Mouse (Mus musculus): ENCODE results near the gene Gm17304.

Gm17304 gene

DNA sequence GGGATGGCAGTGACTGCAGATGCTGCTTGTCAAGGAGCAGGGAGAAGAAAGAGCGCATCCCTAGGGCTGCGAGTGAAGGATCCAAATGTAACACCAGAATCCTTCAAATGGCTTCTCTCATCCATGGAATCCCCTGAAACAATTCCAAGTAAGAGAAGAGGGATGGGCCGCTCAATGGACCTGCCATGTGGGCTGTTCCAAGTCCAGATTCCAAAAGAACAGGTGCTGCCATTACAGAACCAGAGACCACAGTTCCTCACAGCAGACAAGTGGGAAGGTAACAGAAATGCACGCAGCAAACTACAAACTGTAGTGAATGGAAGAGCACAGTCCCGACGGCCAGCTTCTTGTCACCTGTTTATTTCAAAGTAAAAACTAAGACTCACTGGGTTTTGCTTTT is 11.5 kb downstream of the Gm17304 start:
- ATAC-seq (ENCODE audit: insufficient number of reproducible peaks, low FRiP score, low TSS enrichment): no peak

DNA sequence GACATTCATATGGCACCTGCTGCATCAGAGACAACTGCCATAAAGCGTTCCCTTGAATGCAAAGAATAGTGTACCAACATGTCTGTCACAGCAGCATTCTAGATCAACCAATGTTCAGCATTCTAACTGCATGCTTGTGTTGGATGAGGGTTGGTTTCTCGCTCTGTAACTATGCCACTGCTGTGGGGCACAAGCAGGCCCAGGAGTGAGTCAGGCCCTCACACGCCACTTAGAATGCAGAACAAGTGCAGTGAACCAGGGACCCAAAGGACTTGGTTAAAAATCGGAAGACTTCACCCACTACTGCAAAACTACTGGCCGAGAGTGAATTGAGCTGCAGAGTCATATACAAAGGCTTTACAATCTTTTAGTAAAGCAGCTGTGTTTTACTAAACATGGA is 13.3 kb downstream of the Gm17304 start:
- ATAC-seq (ENCODE audit: insufficient number of reproducible peaks, low FRiP score, low TSS enrichment): no peak

GRCm38 (mm10) chr5:106623337-106623736 is 14.4 kb downstream of the Gm17304 start:
- ATAC-seq (ENCODE audit: insufficient number of reproducible peaks, low FRiP score, low TSS enrichment): no peak

- ATAC-seq (ENCODE audit: insufficient number of reproducible peaks, low FRiP score, low TSS enrichment): no peak
Observed at GRCm38 (mm10) chr5:106628369-106629149, 19.7 kb downstream of the Gm17304 start.

- no peak for ATAC-seq (ENCODE audit: insufficient number of reproducible peaks, low FRiP score, low TSS enrichment)
Observed at GRCm38 (mm10) chr5:106636423-106636946, 27.6 kb downstream of the Gm17304 start.

DNA sequence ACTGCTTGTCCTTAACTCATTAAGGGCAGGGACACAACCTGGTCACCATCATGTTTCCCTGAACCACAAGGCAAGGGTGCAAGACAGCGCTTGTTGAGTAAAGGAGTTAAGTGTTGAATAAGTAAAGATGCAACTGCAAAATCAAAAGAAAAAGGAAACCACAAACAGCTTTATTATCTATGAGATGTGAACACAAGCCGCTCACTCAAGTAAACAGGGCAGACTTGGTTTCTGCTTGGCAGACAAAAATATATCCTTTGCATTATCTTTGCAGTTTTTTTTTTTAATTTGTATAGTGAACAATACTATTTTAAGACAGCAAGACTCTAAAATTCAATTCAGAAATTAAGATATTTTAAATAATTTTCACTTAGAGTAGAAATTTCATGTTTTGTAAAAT is 30.7 kb downstream of the Gm17304 start:
- no peak for ATAC-seq (ENCODE audit: insufficient number of reproducible peaks, low FRiP score, low TSS enrichment)

GRCm38 (mm10) chr5:106640235-106640809 is 31.4 kb downstream of the Gm17304 start:
- no peak for ATAC-seq (ENCODE audit: insufficient number of reproducible peaks, low FRiP score, low TSS enrichment)

DNA sequence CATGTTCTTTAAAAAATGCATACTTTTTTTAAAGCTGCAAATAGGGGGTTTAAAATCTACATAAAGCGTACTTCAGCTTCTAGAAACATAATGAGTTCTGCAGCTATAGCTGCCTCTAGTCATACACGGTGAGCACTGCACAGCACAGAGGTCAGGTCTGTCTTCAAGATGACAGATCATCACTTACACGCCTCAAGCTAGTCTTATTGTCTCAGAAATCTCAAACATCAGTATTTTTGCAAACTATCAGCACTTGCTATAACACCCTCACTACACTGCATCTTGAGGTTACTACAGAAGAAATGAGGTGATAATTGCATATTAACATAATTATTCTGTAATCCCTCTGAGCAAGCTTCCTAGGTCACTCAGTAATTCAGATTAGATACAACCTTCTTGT is 33.0 kb downstream of the Gm17304 start:
- no peak for ATAC-seq (ENCODE audit: insufficient number of reproducible peaks, low FRiP score, low TSS enrichment)

GRCm38 (mm10) chr5:106643434-106643833 is 34.5 kb downstream of the Gm17304 start:
- ATAC-seq (ENCODE audit: insufficient number of reproducible peaks, low FRiP score, low TSS enrichment): no peak

DNA sequence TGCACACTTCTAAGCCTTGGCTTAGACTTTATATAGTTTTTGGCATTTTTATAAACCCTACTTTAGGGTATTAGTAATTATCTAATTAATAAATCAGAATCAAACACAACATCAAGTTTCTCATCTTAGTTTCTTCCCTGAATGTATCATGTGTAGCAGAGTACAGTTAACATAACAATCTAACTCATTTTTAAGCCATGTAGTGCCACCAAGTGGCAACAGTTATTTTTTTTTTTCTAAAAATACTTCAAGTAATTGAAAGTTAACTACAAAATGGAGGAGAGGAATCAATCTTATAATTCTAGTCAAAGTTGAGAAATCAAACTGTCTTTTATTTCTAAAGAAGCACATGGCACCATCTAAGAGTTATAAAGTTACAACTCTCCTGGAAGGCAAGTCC is 40.5 kb downstream of the Gm17304 start:
- ATAC-seq (ENCODE audit: insufficient number of reproducible peaks, low FRiP score, low TSS enrichment): no peak

DNA sequence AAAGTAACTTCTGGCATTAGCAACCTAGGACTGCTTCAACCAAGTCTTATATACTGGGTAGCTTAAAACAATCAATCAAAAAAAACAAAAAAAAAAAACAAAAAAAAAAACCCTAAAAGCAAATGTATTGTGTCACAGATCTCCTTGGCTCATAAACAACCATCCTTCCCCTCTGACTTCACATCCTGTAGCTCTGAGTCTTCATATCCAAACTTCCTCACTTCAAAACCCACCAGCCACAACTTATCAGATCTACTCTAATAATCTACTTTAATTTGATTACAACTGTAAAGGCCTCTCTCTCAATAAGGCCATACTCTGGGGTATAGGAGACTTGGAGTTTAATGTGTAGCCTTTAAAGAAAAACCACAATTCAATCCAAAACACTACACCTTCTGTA is 41.1 kb downstream of the Gm17304 start:
- no peak for ATAC-seq (ENCODE audit: insufficient number of reproducible peaks, low FRiP score, low TSS enrichment)

DNA sequence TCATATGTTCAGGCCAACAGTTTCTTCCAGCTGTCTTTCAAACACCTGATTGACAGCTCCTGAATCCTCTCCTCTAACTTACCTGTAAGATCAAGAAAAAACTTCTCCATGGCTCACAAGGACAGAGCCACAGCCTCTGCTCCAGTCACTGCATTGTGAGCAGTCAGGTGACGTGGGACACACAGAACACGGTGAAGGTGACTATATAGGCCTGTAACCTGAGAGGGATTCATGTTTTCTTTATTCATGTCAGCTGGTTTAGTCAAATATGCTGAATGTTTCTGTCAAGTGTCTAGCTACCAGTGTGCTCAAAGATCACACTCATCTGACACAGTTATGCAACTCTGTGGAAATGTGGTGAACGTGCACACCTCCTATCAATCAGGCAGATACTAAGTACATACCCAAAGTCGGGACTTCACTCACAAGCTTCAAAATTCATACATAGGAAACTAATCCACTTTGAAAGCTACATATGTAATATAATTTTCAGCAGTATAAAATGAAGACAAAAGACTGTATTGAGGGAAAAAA is 43.4 kb downstream of the Gm17304 start:
- no peak for ATAC-seq (ENCODE audit: insufficient number of reproducible peaks, low FRiP score, low TSS enrichment)

- no peak for ATAC-seq (ENCODE audit: insufficient number of reproducible peaks, low FRiP score, low TSS enrichment)
Observed at GRCm38 (mm10) chr5:106652790-106653328, 44.0 kb downstream of the Gm17304 start.
